Mouse (Mus musculus) adipose tissue, adult 10 weeks (tissue): ENCODE measurements around the gene Cort. TPM values are rescaled to one million over a fixed set of nuclear protein-coding genes. Genes with fewer than 3 reads are reported as not detected.

Experiments
- polyA plus RNA-seq: library from polyadenylated mRNA; stranded (reverse); fragments of 350-450 nt; fragmentation: Illumina TruSeq; extraction: RNeasy Lipid Tissue Mini Kit (QIAGEN cat#74804); gene quantifications from one replicate; pipeline ENCODE4 v1.2.3, GENCODE M21; 2014; ENCODE audit warnings: low read depth, low replicate concordance

The Cort gene
- polyA plus RNA-seq, result not detected

DNA sequence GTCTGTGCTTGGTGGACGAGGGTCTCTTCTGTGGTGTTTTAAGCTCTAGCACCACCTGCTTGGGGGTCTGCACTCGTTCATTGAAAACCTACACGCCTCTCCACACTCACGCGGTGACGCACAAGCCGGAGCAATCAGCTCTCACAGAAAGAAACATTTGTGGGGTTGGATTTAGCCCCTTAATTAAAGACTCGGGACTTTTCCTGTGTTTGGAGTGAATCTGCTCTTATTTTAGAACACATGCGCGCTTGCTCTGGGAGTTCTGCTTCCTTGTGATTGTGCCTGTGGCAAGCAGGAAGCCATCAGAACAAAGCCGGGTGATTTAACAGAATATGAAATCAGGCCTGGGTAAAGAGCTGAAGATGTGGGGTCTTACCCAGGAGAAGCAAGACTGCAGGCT lies at the start of gene Cort:
Gene Cort (minus strand): TSS at position 101 of the 400 bp plus-strand sequence.

DNA sequence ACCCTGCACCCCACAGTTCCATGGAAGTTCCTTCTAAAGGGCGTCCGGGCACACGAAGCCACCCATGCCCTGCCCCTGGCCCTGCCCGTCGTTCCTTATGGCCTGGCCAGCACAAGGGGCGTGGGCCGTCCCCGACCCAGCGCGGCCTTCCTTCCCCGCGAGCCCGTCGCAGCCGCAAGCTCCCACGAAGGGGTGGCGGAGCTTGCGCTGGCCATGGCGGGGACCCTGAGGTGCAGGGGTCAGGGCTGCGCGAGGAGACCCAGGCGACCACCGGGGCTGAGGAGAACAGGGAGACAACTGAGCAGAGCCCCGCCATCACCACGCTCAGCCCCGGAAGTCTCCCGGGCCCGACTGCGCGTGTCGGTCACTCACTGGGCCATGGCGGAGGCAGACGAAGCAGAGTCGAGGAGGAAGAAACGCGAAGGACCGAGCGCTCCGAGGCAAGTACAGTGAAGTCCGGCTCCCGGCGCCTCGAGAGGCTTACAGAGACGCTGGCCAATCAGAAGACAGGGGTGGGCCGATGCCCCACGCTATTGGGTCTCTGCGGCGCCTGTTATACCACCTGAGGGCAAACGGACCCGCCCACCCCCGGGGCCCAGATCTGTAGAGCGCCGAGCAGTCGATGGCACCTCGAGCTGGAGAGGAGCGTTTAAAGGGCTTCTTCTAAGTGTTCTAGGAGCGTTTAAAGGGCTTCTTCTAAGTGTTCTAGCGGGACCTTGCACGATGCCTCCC lies 39.8 kb upstream of the Cort start, which contains the start of gene Pgd:
Gene Pgd (minus strand): TSS at position 557 of the 732 bp plus-strand sequence.

DNA sequence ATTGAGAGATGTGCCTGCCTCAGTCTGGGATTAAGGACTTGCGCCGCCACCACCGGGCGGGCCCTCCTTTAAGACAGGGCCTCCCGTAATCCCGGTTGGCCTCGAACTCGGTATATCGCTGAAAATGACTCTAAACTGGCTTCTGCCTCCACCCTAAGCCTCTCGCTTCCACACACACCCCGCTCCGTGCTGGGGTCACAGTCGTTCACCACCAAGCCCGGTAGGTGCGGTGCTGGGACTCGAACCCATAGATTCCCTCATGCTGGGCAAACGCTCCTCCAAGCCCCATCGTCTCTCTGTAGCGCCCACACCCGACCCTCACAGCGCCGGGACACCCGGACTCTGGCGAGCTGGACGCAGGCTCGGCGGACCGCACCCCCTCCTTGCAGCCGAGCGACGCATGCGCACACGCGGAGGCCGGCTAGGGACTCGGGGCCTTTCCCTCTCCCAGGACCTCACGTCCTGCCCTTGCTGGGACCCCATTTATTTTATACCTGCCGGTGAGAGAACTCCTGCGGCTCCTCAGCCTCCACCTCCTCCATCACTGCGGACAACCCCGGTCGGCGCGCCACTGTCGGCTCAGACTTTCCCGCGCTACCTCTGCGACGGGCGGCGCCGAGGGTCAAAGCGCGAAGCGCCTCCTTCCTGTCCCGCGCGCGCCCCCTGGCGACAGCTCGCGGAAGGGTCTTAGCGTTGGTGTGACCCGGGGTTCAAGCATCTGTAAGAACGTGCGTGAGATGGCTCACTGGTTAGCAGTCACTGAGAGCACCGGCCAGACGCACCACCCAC lies 10.6 kb upstream of the Cort start, which contains the start of gene Cenps:
Gene Cenps (minus strand): TSS at position 648 of the 789 bp plus-strand sequence.

DNA sequence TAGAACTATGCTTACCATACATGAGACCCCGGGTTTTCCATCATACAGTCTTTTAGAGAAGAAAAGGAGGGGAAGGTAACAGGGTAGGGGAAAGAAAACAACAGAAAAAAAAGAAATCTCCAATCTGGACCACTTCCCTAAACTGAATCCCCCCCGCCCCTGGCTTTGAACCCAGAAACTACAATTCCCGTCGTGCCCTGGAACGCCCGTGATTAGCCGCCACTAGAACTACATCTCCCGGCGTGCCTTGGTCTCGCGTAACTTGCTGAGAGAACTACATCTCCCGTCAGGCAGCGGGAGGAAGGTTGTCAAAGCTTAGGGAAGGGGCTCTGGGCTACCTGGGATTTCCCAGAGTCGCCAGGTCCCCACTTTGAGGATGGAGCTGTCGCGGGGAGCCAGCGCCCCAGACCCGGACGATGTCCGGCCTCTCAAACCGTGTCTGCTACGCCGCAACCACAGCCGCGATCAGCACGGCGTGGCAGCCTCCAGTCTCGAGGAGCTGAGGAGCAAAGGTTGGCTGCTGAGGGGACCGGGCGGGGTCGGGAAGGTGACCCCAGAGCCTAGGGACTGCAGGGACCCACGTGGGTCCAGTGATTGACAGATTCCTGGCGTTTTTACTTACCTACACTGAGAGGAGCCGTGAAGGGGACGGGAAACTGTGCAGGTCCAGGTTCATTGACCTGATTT lies 22.5 kb downstream of the Cort start, which contains the start of gene Dffa:
Gene Dffa (plus strand): TSS at position 272 of the 687 bp plus-strand sequence.

DNA sequence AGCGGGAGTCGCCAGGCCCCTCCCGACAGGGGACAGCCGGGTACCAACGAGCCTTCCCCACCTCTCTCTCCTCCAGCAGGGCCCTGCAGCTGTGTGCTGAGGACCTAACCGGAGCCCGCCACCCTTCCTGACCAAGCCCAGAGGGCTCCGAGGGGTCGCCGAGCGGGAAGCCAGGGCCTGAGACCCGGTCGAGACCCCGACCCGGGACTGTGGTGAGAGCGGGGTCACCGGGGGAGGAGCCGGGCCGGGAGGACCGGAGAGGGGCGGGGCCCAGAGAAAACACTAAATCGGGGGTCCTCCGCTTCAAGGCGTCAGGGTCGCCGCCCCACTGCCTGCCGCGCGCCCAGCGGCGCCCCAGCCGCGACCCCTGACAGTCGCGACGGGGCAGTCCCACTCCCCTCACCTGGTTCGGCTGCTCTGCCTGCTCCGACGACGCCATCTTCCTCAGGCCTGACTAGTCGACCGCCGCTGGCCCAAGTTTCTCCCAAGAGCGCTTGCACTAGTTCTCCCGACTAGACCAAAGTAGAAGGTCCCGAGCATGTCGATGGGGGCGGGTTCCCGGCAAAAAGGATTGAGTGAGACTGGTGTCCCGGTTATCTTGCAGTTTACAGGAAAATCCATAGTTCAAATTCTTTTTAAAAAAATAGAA lies 27.1 kb downstream of the Cort start, which contains the start of gene Pex14:
Gene Pex14 (minus strand): TSS at position 508 of the 649 bp plus-strand sequence.

Other genes with a start within 250 kb of the Cort start
- gene Pex14, start 26.9 kb downstream of the Cort start, polyA plus RNA-seq, result 36.4 TPM
- gene Dffa, start 22.6 kb downstream of the Cort start, polyA plus RNA-seq, result 13.4 TPM
- gene Cenps, start 10.9 kb upstream of the Cort start, polyA plus RNA-seq, result 1.3 TPM
- gene Pgd, start 40.0 kb upstream of the Cort start, polyA plus RNA-seq, result 152 TPM
- 41.3 TPM for gene Kif1b, start 180.9 kb upstream of the Cort start, polyA plus RNA-seq